Mouse (Mus musculus) layer of hippocampus, adult 9-11 months (tissue): ENCODE data around the gene Rbm10.

ENCODE experiments used
- DNase-seq: peaks from one replicate; pipeline ENCODE4 v3.0.0; 2022

Rbm10 gene

GRCm38 (mm10) chrX:20617176-20617902 lies at the start of gene Rbm10, which contains the start of gene Ndufb11:
Rbm10 (plus strand) TSS chrX:20617503.
Ndufb11 (minus strand) TSS chrX:20617619.
- DNase-seq: peak; percentile 92

DNA sequence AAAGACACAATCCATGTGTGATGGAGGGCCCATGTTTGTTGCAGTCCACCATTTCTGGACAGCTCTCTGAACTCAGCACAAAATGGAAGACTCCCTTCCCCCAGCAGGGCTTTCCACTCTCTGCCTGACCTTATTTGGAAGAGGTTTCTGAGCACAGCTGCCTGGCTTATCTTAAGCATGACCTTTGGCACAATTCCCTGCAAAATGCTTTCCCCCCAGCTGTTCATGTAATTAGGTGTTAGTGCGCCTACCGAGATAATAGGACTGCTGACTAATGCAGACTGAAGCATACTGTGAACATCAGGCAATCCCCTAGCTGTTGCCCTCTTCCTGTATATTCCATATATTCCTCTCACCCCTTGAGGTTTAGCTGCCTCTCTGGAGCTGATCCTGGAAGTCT lies 46.3 kb upstream of the Rbm10 start:
- DNase-seq: no peak

GRCm38 (mm10) chrX:20572683-20573082 lies 44.6 kb upstream of the Rbm10 start:
- DNase-seq: no peak

DNA sequence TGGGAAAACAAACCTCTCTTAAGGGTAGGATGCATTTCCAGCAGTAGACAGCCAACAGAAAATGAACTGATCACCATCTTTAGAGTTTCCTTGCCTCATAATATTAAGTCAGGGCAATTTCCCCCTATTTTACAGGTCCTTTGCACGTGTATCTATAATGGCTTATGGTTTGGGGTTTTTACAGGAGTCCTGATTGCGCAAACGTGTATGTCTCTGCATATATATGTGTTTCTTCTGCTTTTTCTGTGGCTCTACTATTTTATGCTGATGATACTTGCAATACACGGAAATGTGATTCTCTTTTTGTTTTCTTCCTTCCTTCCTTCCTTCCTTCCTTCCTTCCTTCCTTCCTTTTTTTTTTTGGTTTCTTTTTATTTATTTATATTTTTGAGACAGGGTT lies 43.4 kb upstream of the Rbm10 start:
- DNase-seq: no peak

DNA sequence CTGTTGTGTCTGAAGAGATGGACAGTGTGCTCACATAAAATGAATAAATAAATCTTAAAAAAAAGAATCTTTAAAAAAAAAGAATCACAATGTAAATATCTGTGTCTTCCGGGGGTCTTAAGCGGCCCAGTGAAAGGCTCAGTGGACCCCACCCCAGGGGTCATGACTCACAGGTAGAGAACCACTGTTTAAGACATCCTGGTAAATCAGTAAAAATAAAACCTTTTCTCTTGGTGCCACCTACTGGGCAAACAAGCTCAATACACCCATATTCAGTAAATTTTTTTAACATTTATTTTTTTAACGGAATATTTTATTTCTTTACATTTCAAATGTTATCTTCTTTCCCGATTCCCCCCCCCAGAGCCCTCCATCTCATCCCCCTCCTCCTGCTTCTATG lies 29.3 kb upstream of the Rbm10 start:
- DNase-seq: no peak

DNA sequence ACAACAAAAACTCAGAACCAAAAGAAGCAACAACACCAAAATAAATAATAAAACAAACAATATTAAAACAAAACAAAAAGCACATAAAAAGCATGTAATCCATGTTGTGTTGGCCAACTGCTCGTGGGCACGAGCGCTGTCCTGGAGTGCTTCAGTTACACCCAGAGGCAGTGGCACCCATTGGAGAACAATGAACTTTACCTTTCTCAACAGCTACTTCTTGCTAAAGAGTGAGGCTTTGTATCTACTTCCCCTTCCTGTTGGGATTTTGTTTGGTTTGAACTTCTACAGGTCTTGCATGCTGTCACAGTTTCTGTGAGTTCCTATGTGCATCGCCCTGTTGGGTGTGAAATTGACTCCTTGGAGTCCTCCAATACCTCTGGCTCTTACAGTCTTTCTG lies 8.8 kb upstream of the Rbm10 start:
- no peak for DNase-seq

GRCm38 (mm10) chrX:20616861-20617175 lies 485 bp upstream of the Rbm10 start:
- DNase-seq: no peak

- DNase-seq: no peak
Observed at GRCm38 (mm10) chrX:20617903-20618399, 648 bp downstream of the Rbm10 start.

DNA sequence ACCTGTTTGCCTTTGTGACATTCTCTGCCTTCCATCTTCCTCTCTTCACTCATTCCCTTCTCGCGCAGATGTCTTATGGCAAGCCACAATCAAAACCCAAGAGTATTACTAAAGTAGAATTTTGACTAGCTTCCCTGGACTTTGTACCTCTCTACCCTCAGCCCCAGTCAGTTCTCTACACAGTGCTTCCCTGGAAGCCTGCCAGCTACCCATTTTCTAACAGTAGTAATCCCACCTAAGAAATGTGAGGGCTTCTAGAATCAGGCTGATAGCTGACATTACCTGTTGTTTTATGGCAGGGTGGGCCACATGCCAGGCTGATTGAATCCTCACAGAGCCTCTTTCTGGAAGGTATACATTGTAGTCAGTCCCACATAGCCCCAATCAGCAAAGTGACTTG lies 20.8 kb downstream of the Rbm10 start:
- no peak for DNase-seq

DNA sequence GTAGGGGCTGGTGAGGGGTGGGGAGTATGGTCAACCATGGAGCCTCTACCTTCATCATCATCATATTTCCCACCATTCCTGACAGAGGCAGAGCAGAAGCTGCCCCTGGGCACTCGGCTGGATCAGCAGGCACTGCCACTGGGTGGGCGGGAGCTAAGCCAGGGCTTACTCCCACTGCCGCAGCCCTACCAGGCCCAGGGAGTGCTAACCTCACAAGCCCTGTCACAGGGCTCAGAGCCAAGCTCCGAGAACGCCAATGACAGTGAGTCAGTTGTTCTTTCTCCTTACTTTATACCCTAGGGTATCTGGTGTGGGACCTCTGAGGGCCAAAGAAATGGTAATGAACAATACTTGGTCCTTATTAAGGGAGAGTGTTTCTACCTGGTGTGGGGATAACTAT lies 27.5 kb downstream of the Rbm10 start:
- DNase-seq: no peak

GRCm38 (mm10) chrX:20657593-20657992 lies 40.3 kb downstream of the Rbm10 start:
- no peak for DNase-seq

DNA sequence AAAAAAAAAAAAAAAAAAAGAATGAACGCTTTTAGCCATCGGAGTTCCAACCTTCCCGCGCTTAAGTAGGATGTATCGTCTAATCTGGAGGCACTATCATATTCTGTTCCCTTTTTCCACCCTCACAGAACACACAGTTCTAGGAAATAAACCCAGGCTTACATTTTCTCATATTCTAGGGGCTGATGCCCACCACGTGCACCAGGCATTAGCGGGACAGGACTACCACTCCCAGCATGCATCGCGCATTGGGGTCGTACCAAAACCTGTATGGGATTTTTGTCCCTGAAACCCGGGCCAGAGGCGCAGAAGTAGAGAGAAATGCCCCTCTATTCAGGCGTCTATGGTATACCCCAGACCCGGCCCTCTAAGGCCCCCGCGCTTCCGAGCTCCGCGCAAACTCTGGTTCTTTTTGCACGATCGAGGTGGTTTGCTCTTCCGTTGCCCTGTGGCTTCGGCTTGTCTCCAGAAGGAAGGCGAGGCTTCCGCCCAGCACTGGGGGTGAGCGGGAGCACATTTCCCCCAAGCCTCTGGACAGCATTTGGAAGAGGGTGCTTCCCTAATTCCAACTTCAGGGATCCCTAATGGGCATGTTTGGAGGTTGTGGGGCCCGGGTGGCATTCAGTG lies 40.8 kb downstream of the Rbm10 start, which contains the start of gene Uba1:
Gene Uba1, plus strand, starts transcription at position 301 of the 627 bp plus-strand sequence.
- DNase-seq: peak; percentile 81

DNA sequence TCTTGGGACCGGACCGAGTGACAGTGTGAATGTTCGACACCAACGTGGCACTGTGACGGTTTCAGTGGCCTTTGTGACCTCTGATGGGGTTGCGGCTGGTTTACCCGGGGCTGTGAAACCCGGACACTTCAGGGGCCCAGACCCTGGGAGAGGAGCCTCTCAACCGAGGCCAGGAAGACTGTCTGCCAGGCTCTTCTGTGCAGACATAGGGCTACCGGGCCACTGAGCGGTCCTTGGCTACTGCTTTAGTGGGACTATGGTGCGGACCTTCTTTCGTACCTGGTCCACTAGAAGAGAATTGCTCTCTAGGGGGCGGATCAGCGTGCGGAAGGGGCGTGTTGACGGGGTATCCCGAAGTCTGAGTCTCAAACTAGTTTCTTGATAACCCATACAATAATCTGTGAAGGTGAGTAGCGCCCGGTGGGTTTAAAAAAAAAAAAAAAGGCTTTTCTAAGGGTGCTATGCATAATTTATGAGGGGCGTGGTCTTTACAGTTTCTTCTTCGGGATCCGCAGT lies 41.6 kb downstream of the Rbm10 start:
- DNase-seq: no peak

DNA sequence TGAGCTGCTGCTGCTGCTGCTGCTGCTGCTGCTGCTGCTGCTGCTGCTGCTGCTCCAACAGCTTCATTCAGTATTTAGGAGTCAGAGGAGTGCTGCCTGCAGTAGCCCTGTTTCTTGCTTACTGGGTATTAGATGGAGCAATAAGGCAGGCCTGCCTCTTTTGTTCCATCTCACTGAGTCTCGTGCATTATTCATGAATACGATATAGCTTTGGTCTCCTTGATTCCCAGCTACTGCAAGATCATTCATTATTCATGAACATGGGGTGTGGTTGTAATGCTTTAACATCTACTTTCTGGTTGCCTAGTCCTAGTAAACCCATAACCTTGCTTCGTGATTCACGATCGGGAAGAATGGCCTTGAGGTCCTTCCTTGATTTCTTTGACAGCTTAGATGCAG lies 45.0 kb downstream of the Rbm10 start:
- peak; percentile 3 for DNase-seq

GRCm38 (mm10) chrX:20662716-20663443 lies 45.6 kb downstream of the Rbm10 start:
- peak; percentile 90 for DNase-seq

GRCm38 (mm10) chrX:20663444-20663790 lies 46.1 kb downstream of the Rbm10 start:
- DNase-seq: peak; percentile 9

GRCm38 (mm10) chrX:20687519-20688067 lies 70.3 kb downstream of the Rbm10 start, which contains the start of gene Cdk16:
Cdk16 (plus strand) TSS chrX:20687954.
- peak; percentile 93 for DNase-seq

- DNase-seq: peak; percentile 86
Observed at GRCm38 (mm10) chrX:20688068-20688547, 70.8 kb downstream of the Rbm10 start.

GRCm38 (mm10) chrX:20688615-20689014 lies 71.3 kb downstream of the Rbm10 start:
- peak; percentile 63 for DNase-seq

GRCm38 (mm10) chrX:20691566-20691965 lies 74.3 kb downstream of the Rbm10 start:
- DNase-seq: no peak

DNA sequence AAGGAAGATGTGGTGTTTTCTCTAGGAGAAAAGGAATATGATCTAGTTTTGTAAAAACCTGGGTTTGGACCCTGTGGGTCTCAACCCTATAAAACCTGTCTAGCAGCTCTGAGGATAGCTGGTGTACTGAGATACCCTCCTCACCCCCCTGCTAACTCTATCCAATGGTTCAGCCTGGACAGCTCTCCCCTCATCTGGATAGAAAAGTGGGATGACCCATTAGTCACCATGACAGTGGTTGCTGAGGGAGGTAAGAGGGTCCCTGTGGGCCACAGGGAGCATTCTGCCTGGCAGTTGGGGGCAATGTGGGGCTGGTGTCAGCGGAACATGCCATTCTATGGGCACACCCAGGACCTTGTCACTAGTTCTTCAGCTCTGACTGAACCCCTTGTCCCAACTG lies 75.3 kb downstream of the Rbm10 start:
- DNase-seq: no peak

DNA sequence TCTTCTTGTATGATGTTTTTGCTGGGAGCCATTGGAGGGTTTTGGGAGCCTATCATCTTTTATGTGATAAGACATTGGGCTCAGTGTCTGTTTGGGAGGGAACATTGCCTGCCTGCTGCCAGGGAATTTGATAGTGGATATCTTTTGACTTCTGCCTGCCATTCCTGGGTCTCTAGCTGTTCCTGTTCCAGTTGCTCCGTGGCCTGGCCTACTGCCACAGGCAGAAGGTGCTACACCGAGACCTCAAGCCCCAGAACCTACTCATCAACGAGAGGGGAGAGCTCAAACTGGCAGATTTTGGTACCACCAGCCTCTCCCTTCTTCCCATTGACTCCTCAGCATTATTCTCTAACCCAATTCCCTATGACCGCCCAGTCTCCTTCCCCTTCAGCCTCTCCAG lies 78.5 kb downstream of the Rbm10 start:
- DNase-seq: no peak
